Mouse (Mus musculus) 416B (cell line): ENCODE measurements around the gene Dpyd.

Experiments used
- DNase-seq: peaks from one replicate; pipeline ENCODE4 v3.0.0; 2011; ENCODE audit warnings: low read depth

Dpyd gene

GRCm38 (mm10) chr3:119361555-119362385, 799.8 kb downstream of the Dpyd start:
- DNase-seq: no peak

- DNase-seq: no peak
These were observed 800.5 kb downstream of the Dpyd start for GRCm38 (mm10) chr3:119362392-119362791.

GRCm38 (mm10) chr3:119368931-119369330, 807.0 kb downstream of the Dpyd start:
- DNase-seq: no peak

GRCm38 (mm10) chr3:119381119-119381518, 819.2 kb downstream of the Dpyd start:
- no peak for DNase-seq

- no peak for DNase-seq
These were observed 820.5 kb downstream of the Dpyd start for GRCm38 (mm10) chr3:119382395-119382794.

- DNase-seq: no peak
These were observed 825.6 kb downstream of the Dpyd start for GRCm38 (mm10) chr3:119387332-119388105.

GRCm38 (mm10) chr3:119397205-119397604, 835.3 kb downstream of the Dpyd start:
- DNase-seq: no peak

- DNase-seq: no peak
These were observed 841.2 kb downstream of the Dpyd start for GRCm38 (mm10) chr3:119402836-119403728.

- DNase-seq: no peak
These were observed 857.3 kb downstream of the Dpyd start for GRCm38 (mm10) chr3:119419087-119419709.

- no peak for DNase-seq
These were observed 857.8 kb downstream of the Dpyd start for GRCm38 (mm10) chr3:119419745-119420144.

- DNase-seq: no peak
These were observed 869.4 kb downstream of the Dpyd start for GRCm38 (mm10) chr3:119431339-119431738.

- no peak for DNase-seq
These were observed 869.8 kb downstream of the Dpyd start for GRCm38 (mm10) chr3:119431757-119432156.

- DNase-seq: no peak
These were observed 885.6 kb downstream of the Dpyd start for GRCm38 (mm10) chr3:119447559-119447958.

- DNase-seq: no peak
These were observed 902.1 kb downstream of the Dpyd start for GRCm38 (mm10) chr3:119464073-119464472.

GRCm38 (mm10) chr3:119464479-119464878, 902.5 kb downstream of the Dpyd start:
- no peak for DNase-seq

- no peak for DNase-seq
These were observed 905.8 kb downstream of the Dpyd start for GRCm38 (mm10) chr3:119467723-119468122.
